Mouse (Mus musculus) spleen, adult 2 months (tissue): ENCODE results near the gene Pvalb.
A peak's percentile ranks its signal among the peaks of the same experiment; 100 is the strongest.

Experiments used
- CTCF ChIP-seq: fragments of 200-500 bp; IDR thresholded peaks from 2 replicates; pipeline ENCODE4 v1.5.1; 2011; ENCODE audit warnings: mild to moderate bottlenecking, inconsistent platforms; ENCODE audit not compliant: insufficient read depth, insufficient read length, insufficient replicate concordance; ENCODE audit errors: extremely low read depth
- POLR2A ChIP-seq: fragments of 200-500 bp; IDR thresholded peaks from 2 replicates; pipeline ENCODE4 v1.6.1; 2011; ENCODE audit warnings: low read depth, low read length, inconsistent platforms

DNA sequence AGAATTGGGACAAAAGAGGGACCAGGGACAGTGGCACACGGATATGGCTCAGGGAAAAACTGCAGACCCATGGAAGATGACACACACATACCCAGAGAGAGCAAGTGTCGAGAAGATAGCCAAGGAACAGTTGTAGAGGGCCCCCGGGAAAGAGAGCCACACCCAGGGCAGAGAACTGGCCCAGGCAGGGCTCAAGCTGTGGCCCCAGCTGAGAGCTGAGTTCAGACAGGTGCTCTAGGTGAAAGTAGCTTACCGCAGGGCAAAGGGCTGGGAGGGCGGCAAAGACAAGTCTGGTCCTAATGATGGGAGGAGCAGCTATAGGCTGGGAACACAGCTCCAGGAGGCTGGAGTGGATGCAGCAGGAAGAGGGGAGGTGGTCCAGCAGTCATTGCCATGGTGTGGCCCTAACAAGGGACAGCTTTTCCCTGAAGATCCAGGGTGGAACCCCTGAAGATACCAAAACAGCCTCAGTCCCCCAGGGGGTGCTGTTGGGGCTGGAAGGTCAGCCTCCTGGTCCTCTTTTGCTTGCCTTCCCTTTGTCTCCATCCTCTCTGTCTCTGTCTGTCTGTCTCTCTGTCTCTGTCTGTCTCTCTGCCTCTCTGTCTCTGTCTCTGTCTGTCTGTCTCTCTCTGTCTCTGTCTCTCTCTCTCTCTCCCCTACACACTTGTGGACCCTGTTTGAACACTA lies 28.8 kb upstream of the Pvalb start:
- TF ChIP-seq CTCF (peak; percentile 22; the same call in 1 of the 2 replicates), POLR2A (no peak)
